Mouse (Mus musculus): ENCODE data around the gene Tecr. TPM values are rescaled to one million over a fixed set of nuclear protein-coding genes. Genes with fewer than 3 reads are reported as not detected.
A peak's percentile ranks its signal among the peaks of the same experiment; 100 is the strongest.

Tecr gene
- total and polyA plus RNA-seq, 2 experiments from 2014 or later, result 327 to 380 TPM

DNA sequence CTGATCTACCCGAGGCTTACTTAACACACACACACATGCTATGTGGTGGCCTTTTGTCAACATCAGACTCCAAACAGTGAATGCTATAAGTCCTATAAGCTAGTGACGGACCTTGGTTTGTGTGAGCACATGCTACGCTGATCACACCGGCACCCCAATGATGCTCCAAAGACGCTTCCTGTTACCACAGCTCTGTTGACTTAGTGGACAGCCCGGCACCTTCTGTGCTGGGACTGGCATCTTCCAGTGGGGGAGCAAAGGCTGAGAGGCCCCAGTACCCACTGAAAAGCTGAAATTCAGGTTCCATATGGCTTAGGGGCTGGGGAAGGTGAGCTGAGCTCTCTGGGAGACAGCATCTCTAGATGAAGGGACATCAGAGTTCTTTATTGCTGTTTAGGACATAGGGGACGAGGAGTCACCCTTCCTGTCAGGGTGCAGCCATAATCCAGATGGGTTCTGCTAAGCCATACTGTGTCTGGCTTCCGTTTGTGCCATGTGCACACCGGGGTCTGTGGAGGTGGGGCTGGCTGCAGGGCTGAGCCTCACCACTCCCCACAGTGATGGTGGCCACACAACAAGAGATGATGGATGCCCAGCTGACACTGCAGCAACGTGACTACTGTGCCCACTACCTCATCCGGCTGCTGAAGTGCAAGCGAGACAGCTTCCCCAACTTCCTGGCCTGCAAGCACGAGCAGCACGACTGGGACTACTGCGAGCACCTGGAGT is 37.3 kb downstream of the Tecr start:
- H3K9ac ChIP-seq (replicated peaks; ENCODE audit: low read depth, low read length), result no peak overlapping the region
- no peak overlapping the region for H3K27ac ChIP-seq (ENCODE audit: low read depth)
- 84% methylated on average over 15 of the region's 15 CpGs for WGBS
- no peak for ATAC-seq (ENCODE audit: insufficient read depth, low read depth)
- no peak overlapping the region for H3K4me2 ChIP-seq (ENCODE audit: low read depth, low read length)
- H3K9me3 ChIP-seq (replicated peaks; ENCODE audit: control insufficient read depth, low read length), result no peaks in the 10 kb centered on the region
- H3K27me3 ChIP-seq (ENCODE audit: control insufficient read depth, insufficient read depth, low read length), result no peaks in the 10 kb centered on the region
- H3K36me3 ChIP-seq (replicated peaks; ENCODE audit: control insufficient read depth, insufficient read depth, low read length), result peaks cover 46% of the 10 kb centered on the region
- no peak overlapping the region for H3K4me3 ChIP-seq (ENCODE audit: low read depth, low read length)
- TF ChIP-seq CTCF (IDR thresholded peaks at IDR 0.05; ENCODE audit: low read depth) (no peak), EP300 (IDR thresholded peaks at IDR 0.05; ENCODE audit: low read depth) (no peak)
- peaks cover 38% of the 10 kb centered on the region for H3K4me1 ChIP-seq (ENCODE audit: control insufficient read depth, insufficient read depth)
- DNase-seq (ENCODE audit: low spot score), result no peak

DNA sequence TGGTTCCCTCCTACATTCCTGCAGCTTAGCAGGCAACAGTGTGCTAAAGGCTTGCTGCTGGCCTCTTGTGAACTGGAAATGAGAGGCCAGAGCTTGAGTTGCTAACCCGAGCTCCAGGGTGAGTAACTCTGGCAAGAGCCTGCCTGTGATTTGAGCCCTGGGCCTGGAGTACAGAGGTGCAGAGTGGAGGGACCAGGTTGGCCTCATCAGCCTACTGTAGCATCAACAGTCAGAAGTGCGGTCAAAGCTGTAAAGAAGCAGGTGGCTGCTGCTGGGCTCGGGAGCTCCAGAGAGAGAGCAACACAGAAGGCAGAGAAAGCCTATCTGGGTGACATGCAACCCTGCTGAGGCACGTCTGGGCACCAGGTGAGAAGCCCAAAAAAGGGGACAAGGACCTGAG is 38.6 kb downstream of the Tecr start:
- Histone ChIP-seq H3K9ac (replicated peaks; ENCODE audit: low read depth, low read length) (no peak overlapping the region), H3K27me3 (ENCODE audit: control insufficient read depth, insufficient read depth, low read length) (no peaks in the 10 kb centered on the region), H3K4me3 (ENCODE audit: low read depth, low read length) (no peak overlapping the region), H3K9me3 (replicated peaks; ENCODE audit: control insufficient read depth, low read length) (no peaks in the 10 kb centered on the region), H3K27ac (ENCODE audit: low read depth) (no peak overlapping the region), H3K4me2 (ENCODE audit: low read depth, low read length) (no peak overlapping the region), H3K4me1 (ENCODE audit: control insufficient read depth, insufficient read depth) (peaks cover 25% of the 10 kb centered on the region), H3K36me3 (replicated peaks; ENCODE audit: control insufficient read depth, insufficient read depth, low read length) (peaks cover 46% of the 10 kb centered on the region)
- DNase-seq (ENCODE audit: low spot score) (no peak), ATAC-seq (ENCODE audit: insufficient read depth, low read depth) (no peak)
- TF ChIP-seq CTCF (IDR thresholded peaks at IDR 0.05; ENCODE audit: low read depth) (no peak), EP300 (IDR thresholded peaks at IDR 0.05; ENCODE audit: low read depth) (no peak)
- 68% methylated on average over 4 of the region's 4 CpGs for WGBS

DNA sequence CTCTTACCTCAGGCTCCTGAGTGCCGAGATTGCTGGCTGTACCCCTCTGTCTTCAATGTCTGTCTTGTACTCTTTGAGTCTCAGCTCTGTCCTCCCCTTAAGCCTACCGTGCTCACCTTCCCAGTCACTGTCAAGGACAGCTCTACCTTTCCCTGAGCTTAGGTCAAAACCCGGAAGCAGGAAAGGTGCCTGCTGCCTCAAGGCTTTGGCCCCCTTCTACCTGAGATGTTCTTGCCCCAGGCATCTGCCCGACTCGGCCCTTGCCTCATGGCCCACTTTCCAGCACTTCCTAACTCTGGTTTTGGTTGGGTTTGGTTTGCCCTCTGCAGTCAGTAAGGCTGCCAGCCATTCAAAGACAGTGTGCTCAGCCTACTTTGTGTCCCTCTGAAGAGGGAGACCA is 39.0 kb downstream of the Tecr start:
- Histone ChIP-seq H3K9ac (replicated peaks; ENCODE audit: low read depth, low read length) (no peak overlapping the region), H3K4me1 (ENCODE audit: control insufficient read depth, insufficient read depth) (peaks cover 21% of the 10 kb centered on the region), H3K4me3 (ENCODE audit: low read depth, low read length) (no peak overlapping the region), H3K9me3 (replicated peaks; ENCODE audit: control insufficient read depth, low read length) (no peaks in the 10 kb centered on the region), H3K36me3 (replicated peaks; ENCODE audit: control insufficient read depth, insufficient read depth, low read length) (peaks cover 46% of the 10 kb centered on the region), H3K27me3 (ENCODE audit: control insufficient read depth, insufficient read depth, low read length) (no peaks in the 10 kb centered on the region), H3K27ac (ENCODE audit: low read depth) (0 out of 2 replicates have a peak overlapping the region, but pooled peaks have one; percentile 11), H3K4me2 (ENCODE audit: low read depth, low read length) (no peak overlapping the region)
- DNase-seq (ENCODE audit: low spot score), result no peak
- ATAC-seq (ENCODE audit: insufficient read depth, low read depth), result no peak
- TF ChIP-seq EP300 (IDR thresholded peaks at IDR 0.05; ENCODE audit: low read depth) (no peak), CTCF (IDR thresholded peaks at IDR 0.05; ENCODE audit: low read depth) (no peak)
- WGBS, result 74% methylated on average over 5 of the region's 5 CpGs

DNA sequence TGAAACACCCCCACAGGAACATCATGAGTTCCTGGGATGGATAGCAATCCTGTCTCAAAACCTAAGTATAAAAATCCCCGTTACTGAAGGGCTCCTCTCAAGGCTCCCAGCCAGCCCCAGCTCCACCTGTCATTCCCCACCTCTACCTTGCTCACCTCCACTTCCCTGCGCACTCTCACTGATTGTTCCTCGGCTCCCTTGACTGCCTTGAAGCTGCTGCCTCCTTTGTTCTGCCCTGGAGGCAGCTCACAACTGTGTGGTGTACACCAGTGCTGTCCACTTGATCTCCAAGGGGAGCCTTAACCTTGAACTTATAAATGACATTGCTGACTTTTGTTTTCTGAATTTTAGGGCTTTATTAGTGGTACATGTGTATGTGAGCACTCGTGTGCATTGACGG is 39.6 kb downstream of the Tecr start:
- Histone ChIP-seq H3K9me3 (replicated peaks; ENCODE audit: control insufficient read depth, low read length) (no peaks in the 10 kb centered on the region), H3K27ac (ENCODE audit: low read depth) (no peak overlapping the region), H3K4me2 (ENCODE audit: low read depth, low read length) (peak overlapping the region; percentile 90), H3K4me3 (ENCODE audit: low read depth, low read length) (no peak overlapping the region), H3K4me1 (ENCODE audit: control insufficient read depth, insufficient read depth) (peaks cover 20% of the 10 kb centered on the region), H3K27me3 (ENCODE audit: control insufficient read depth, insufficient read depth, low read length) (no peaks in the 10 kb centered on the region), H3K36me3 (replicated peaks; ENCODE audit: control insufficient read depth, insufficient read depth, low read length) (peaks cover 45% of the 10 kb centered on the region), H3K9ac (replicated peaks; ENCODE audit: low read depth, low read length) (peak overlapping the region; percentile 75; the same call in 1 of the 2 replicates)
- TF ChIP-seq CTCF (IDR thresholded peaks at IDR 0.05; ENCODE audit: low read depth) (no peak), EP300 (IDR thresholded peaks at IDR 0.05; ENCODE audit: low read depth) (no peak)
- ATAC-seq (ENCODE audit: insufficient read depth, low read depth) (no peak), DNase-seq (ENCODE audit: low spot score) (no peak)
- WGBS, result 62% methylated on average over 5 of the region's 5 CpGs

DNA sequence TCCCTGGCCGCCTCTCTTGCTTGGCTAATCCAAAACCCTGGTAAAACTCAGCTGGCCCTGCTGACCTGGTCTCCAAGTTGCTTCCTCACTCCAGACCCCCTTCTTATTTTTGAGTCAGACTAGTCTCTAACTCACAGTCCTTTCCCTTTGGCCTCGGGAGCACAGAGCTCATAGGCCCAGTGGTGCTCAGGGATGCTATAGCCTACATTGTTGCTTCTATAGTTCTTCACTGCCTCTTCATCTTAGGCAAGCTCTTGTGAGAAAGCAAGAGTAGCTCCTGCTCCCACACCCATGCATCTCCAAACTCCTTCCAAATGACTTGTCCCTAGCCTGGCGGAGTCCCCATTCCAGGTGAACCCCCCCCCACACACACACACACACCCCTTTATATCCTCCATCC is 40.1 kb downstream of the Tecr start:
- Histone ChIP-seq H3K4me1 (ENCODE audit: control insufficient read depth, insufficient read depth) (peaks cover 20% of the 10 kb centered on the region), H3K27me3 (ENCODE audit: control insufficient read depth, insufficient read depth, low read length) (no peaks in the 10 kb centered on the region), H3K27ac (ENCODE audit: low read depth) (no peak overlapping the region), H3K9me3 (replicated peaks; ENCODE audit: control insufficient read depth, low read length) (no peaks in the 10 kb centered on the region), H3K4me3 (ENCODE audit: low read depth, low read length) (peak overlapping the region; percentile 66), H3K9ac (replicated peaks; ENCODE audit: low read depth, low read length) (peak overlapping the region; percentile 75; the same call in 1 of the 2 replicates), H3K4me2 (ENCODE audit: low read depth, low read length) (peak overlapping the region; percentile 90), H3K36me3 (replicated peaks; ENCODE audit: control insufficient read depth, insufficient read depth, low read length) (peaks cover 41% of the 10 kb centered on the region)
- WGBS, result 59% methylated on average over 3 of the region's 3 CpGs
- TF ChIP-seq CTCF (IDR thresholded peaks at IDR 0.05; ENCODE audit: low read depth), result no peak
- no peak for TF ChIP-seq EP300 (IDR thresholded peaks at IDR 0.05; ENCODE audit: low read depth)
- DNase-seq (ENCODE audit: low spot score) (no peak), ATAC-seq (ENCODE audit: insufficient read depth, low read depth) (no peak)

Data from heart, postnatal 0 days (tissue).